Mouse (Mus musculus): ENCODE data around the gene Nrxn2. TPM values are rescaled to one million over a fixed set of nuclear protein-coding genes. Genes with fewer than 3 reads are reported as not detected.
A peak's percentile ranks its signal among the peaks of the same experiment; 100 is the strongest.

The Nrxn2 gene
- total and polyA plus RNA-seq, 3 experiments: 0.20 to 0.71 (median 0.30) TPM

DNA sequence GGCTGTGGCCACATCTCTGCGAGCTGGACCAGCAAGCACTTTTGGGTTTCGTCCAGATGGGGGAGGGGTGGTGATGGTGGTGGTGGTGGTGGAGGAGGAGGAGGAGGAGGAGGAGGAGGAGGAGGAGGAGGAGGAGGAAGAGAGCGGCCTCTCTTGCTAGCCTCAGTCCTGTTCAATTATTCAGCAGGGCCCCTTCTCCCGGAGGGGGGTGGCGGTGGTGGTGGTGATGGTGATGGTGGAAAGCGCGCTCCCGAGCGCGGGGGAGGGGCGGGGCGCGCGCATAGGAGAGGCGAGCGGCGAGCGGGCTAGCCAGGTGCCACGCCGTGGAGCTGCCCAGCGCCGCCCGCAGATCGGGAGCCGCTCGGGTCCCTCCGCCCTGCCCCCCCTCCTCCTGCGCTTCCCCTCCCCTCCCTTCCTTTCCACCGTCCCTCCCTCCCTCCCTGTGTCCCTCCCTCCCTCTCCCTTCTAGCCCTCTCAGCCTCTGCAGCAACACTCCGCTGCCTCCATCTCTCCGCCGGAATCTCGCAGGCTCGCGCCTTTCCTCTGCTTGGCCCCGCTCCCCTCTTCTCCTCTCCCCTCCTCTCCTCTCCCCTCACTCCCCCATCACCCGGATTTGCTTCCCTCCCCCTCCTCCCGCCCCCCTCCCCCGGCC is 78.7 kb downstream of the Nrxn2 start:
- H3K4me2 ChIP-seq (ENCODE audit: insufficient read depth, low read depth, poor library complexity, severe bottlenecking): peak overlapping the region; percentile 14
- in situ Hi-C loops (cut with MboI; ENCODE audit: low pct_ligation_motif_present, low pct_unique_long_range_greater_than_20kb, low sequenced_read_pairs) (no loop called here), dilution Hi-C loops (cut with MboI; ENCODE audit: extremely low pct_ligation_motif_present, extremely low pct_unique_long_range_greater_than_20kb, low sequenced_read_pairs) (no loop called here)
- H3K79me2 ChIP-seq (replicated peaks; ENCODE audit: control insufficient read depth, extremely low read depth, insufficient read depth, poor library complexity, severe bottlenecking): no peaks in the 10 kb centered on the region
- H3K27ac ChIP-seq (ENCODE audit: insufficient read depth, low read depth): no peak overlapping the region
- TF ChIP-seq ELF1 (IDR thresholded peaks at IDR 0.05; ENCODE audit: low read depth, low read length) (no peak), ZMIZ1 (IDR thresholded peaks at IDR 0.05; ENCODE audit: low read depth, low read length) (no peak), POLR2AphosphoS2 (IDR thresholded peaks at IDR 0.05; ENCODE audit: low read depth, low read length) (no peak), MEF2A (IDR thresholded peaks at IDR 0.05; ENCODE audit: borderline replicate concordance, low read depth, low read length) (no peak), RCOR1 (conservative IDR thresholded peaks at IDR 0.05; ENCODE audit: low read depth, low read length) (no peak), E2F4 (IDR thresholded peaks at IDR 0.05; ENCODE audit: insufficient replicate concordance, low read depth, low read length) (no peak), GABPA (IDR thresholded peaks at IDR 0.05; ENCODE audit: insufficient replicate concordance, low read depth, low read length) (no peak), NRF1 (IDR thresholded peaks at IDR 0.05; ENCODE audit: low read depth, low read length) (no peak), CTCF (conservative IDR thresholded peaks at IDR 0.05 in 1 of 2, IDR thresholded peaks at IDR 0.05 in 1 of 2; ENCODE audit: low read depth in 2 of 2, low read length in 2 of 2) (no peak), BHLHE40 (IDR thresholded peaks at IDR 0.05; ENCODE audit: low read depth, low read length) (no peak), MYC (IDR thresholded peaks at IDR 0.05; ENCODE audit: low read depth, low read length) (no peak), SMC3 (IDR thresholded peaks at IDR 0.05; ENCODE audit: low read depth, low read length) (no peak), ZC3H11A (IDR thresholded peaks at IDR 0.05; ENCODE audit: low read depth, low read length) (no peak)
- H3K9me3 ChIP-seq (replicated peaks; ENCODE audit: low read length): no peaks in the 10 kb centered on the region
- H3K4me3 ChIP-seq (replicated peaks in 1 of 3; ENCODE audit: low read depth in 2 of 3, low read length in 2 of 3, poor library complexity in 1 of 3): no peak overlapping the region
- H3K27me3 ChIP-seq (replicated peaks): peaks cover 92% of the 10 kb centered on the region
- H3K36me3 ChIP-seq (replicated peaks in 1 of 2; ENCODE audit: control insufficient read depth in 1 of 2, insufficient read depth in 1 of 2, low read length in 1 of 2): no peaks in the 10 kb centered on the region
- H3K9ac ChIP-seq (ENCODE audit: insufficient read depth, low read depth): no peak overlapping the region
- DNase-seq (ENCODE audit: extremely low read depth): no peak
- H3K4me1 ChIP-seq (ENCODE audit: control insufficient read depth in 1 of 2, insufficient read depth in 2 of 2): peaks cover 0 to 10% of the 10 kb centered on the region in 2 experiments; a peak in 3 of 4 replicates

GRCm38 (mm10) chr19:6497803-6498202 is 79.3 kb downstream of the Nrxn2 start:
- H3K4me3 ChIP-seq (replicated peaks in 1 of 3; ENCODE audit: low read depth in 2 of 3, low read length in 2 of 3, poor library complexity in 1 of 3): no peak overlapping the region
- no peaks in the 10 kb centered on the region for H3K79me2 ChIP-seq (replicated peaks; ENCODE audit: control insufficient read depth, extremely low read depth, insufficient read depth, poor library complexity, severe bottlenecking)
- H3K4me2 ChIP-seq (ENCODE audit: insufficient read depth, low read depth, poor library complexity, severe bottlenecking): peak overlapping the region; percentile 14
- H3K9me3 ChIP-seq (replicated peaks; ENCODE audit: low read length): no peaks in the 10 kb centered on the region
- peaks cover 92% of the 10 kb centered on the region for H3K27me3 ChIP-seq (replicated peaks)
- DNase-seq (ENCODE audit: extremely low read depth): no peak
- in situ Hi-C loops (cut with MboI; ENCODE audit: low pct_ligation_motif_present, low pct_unique_long_range_greater_than_20kb, low sequenced_read_pairs): no loop called here
- peaks cover 0 to 5% of the 10 kb centered on the region in 2 experiments; a peak in 3 of 4 replicates for H3K4me1 ChIP-seq (ENCODE audit: control insufficient read depth in 1 of 2, insufficient read depth in 2 of 2)
- no peaks in the 10 kb centered on the region for H3K36me3 ChIP-seq (replicated peaks in 1 of 2; ENCODE audit: control insufficient read depth in 1 of 2, insufficient read depth in 1 of 2, low read length in 1 of 2)
- H3K27ac ChIP-seq (ENCODE audit: insufficient read depth, low read depth): no peak overlapping the region
- dilution Hi-C loops (cut with MboI; ENCODE audit: extremely low pct_ligation_motif_present, extremely low pct_unique_long_range_greater_than_20kb, low sequenced_read_pairs): no loop called here
- H3K9ac ChIP-seq (ENCODE audit: insufficient read depth, low read depth): no peak overlapping the region
- TF ChIP-seq MXI1 (IDR thresholded peaks at IDR 0.05; ENCODE audit: low read depth, low read length) (no peak), ZKSCAN1 (IDR thresholded peaks at IDR 0.05; ENCODE audit: borderline replicate concordance, low read depth, low read length) (no peak), MYC (IDR thresholded peaks at IDR 0.05; ENCODE audit: low read depth, low read length) (no peak), RAD21 (IDR thresholded peaks at IDR 0.05; ENCODE audit: low read depth, low read length) (no peak), ZNF384 (IDR thresholded peaks at IDR 0.05; ENCODE audit: low read depth, low read length) (no peak), PAX5 (IDR thresholded peaks at IDR 0.05; ENCODE audit: low read length) (no peak), BHLHE40 (IDR thresholded peaks at IDR 0.05; ENCODE audit: low read depth, low read length) (no peak), NRF1 (IDR thresholded peaks at IDR 0.05; ENCODE audit: low read depth, low read length) (no peak), CHD2 (IDR thresholded peaks at IDR 0.05; ENCODE audit: low read length) (no peak), NELFE (IDR thresholded peaks at IDR 0.05; ENCODE audit: low read depth, low read length) (no peak), SIN3A (IDR thresholded peaks at IDR 0.05; ENCODE audit: low read length) (no peak), ELF1 (IDR thresholded peaks at IDR 0.05; ENCODE audit: low read depth, low read length) (no peak), POLR2AphosphoS2 (IDR thresholded peaks at IDR 0.05; ENCODE audit: low read depth, low read length) (no peak), GABPA (IDR thresholded peaks at IDR 0.05; ENCODE audit: insufficient replicate concordance, low read depth, low read length) (no peak)

Data from CH12.LX (cell line).